In genomic region chr11:86611991-86612390, GRCm38 (mm10) we compare ENCODE assay signal across 17 mouse cellular contexts.
"Had no signal": no experiment of that assay in that cellular context is flagged by ENCODE, and none has a peak within 500 bp of the region (broad histone marks: within the 10 kb centered on the region; RNA-seq: fewer than 3 reads in every experiment).

No protein-coding gene starts in this region.

- H3K9ac ChIP-seq: limb, embryonic 15.5 days; lung, embryonic 15.5 days; midbrain, embryonic 12.5 days; neural tube, embryonic 12.5 days; stomach, embryonic 15.5 days had no signal

- H3K4me1 ChIP-seq: limb, embryonic 15.5 days; lung, embryonic 15.5 days; midbrain, embryonic 12.5 days; neural tube, embryonic 12.5 days; stomach, embryonic 15.5 days had no signal

- H3K4me3 ChIP-seq: limb, embryonic 15.5 days; lung, embryonic 15.5 days; megakaryocyte, embryonic 14.5 days; midbrain, embryonic 12.5 days; neural tube, embryonic 12.5 days; stomach, embryonic 15.5 days had no signal

- H3K4me2 ChIP-seq: limb, embryonic 15.5 days; lung, embryonic 15.5 days; midbrain, embryonic 12.5 days; neural tube, embryonic 12.5 days; stomach, embryonic 15.5 days had no signal

- H3K36me3 ChIP-seq: lung, embryonic 15.5 days; neural tube, embryonic 12.5 days; stomach, embryonic 15.5 days had no signal

- H3K9me3 ChIP-seq: limb, embryonic 15.5 days; lung, embryonic 15.5 days; megakaryocyte, embryonic 14.5 days; midbrain, embryonic 12.5 days; neural tube, embryonic 12.5 days; stomach, embryonic 15.5 days had no signal

- ATAC-seq: lung, postnatal 0 days; midbrain, embryonic 16.5 days had no signal

- H3K27me3 ChIP-seq: limb, embryonic 15.5 days; lung, embryonic 15.5 days; megakaryocyte, embryonic 14.5 days; midbrain, embryonic 12.5 days; neural tube, embryonic 12.5 days; stomach, embryonic 15.5 days had no signal

- DNase-seq: lung, adult 18-20 months; lung, postnatal 14 days; lung, postnatal 36 days; midbrain, embryonic 14.5 days; right cerebral cortex, postnatal 14 days; thymus, adult 2 months; thymus, postnatal 25 days; thymus, postnatal 4 days had no signal

- H3K27ac ChIP-seq: limb, embryonic 15.5 days; lung, embryonic 15.5 days; midbrain, embryonic 12.5 days; neural tube, embryonic 12.5 days; stomach, embryonic 15.5 days; stomach, postnatal 0 days had no signal
